Mouse (Mus musculus) adrenal gland, adult (tissue): ENCODE data around the gene Eif2s2.
"Not testable (repeated sequence)": the region's sequence is repeated elsewhere in the genome, so short reads cannot be mapped to it uniquely, and the experiment has no call there.

Experiments used
- DNase-seq, 2 experiments: peaks; one replicate each; pipeline ENCODE4 v3.0.0; 2022 to 2023; ENCODE audit warnings: low spot score in 1 of 2; ENCODE audit not compliant: inconsistent age in 2 of 2

Gene Eif2s2

DNA sequence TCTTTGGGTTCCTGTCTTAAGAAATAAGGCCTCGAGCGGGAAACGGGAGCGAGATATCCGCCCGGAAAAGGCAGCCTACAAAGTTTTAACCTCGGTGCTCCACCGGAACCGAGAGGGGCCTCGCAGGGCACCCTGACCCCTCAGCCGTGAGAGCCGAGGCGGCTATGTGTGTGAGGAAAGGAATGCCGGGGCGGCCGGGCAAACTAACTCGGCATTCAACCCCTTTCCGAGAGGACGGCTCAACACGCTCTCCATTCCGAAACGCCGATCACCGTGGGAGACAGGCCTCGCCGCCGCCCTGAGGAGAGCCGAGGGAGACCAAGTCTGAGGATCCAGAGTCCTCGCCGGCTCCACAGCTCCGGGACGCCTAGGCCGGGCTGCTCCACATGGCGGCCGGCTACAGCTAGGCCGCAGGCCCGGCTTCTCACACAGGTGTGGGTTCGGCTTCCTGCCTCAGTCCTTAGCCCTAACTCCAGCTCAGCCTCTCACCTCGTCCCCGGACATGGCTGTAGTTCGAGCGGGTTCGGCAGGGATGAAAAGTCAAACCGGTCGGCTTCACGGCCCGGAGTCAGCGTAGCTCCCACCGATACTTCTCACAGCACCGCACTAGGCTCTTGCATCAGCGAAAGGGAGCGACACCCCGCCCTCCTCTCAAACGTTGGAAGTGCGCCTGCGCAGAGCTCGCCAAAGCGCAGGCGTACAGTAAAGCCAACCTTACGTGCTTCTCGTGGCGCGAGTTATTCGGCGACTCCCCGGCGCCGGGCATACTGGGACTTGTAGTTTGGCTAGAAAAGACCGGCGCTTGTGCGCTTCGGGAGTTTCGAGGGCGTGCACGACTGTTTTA lies at the start of gene Eif2s2:
Eif2s2 (minus strand) TSS at position 735 of the 844 bp plus-strand sequence.
- peak; percentile 97 to 98 for DNase-seq

DNA sequence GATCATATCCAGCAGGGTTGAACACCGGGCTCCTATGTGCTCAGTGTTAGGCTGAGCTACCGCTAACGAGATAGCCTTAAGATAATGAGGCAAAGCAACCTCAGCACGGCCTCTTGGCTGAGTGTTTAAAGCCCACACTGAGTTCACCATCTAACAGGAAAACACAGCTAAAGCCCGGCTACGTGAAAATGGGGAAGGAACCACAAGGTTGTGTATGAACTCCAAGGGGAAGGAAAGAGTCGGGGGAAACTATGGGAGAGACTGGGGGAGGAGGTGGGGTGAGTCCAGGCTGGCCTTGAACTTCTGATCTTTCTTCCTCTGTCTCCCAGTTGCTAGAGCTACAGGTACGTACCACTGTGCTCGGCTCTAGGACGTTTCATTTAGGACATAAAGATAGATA lies 49.2 kb upstream of the Eif2s2 start:
- DNase-seq, result peak in 1 of 2 experiments; percentile 35

DNA sequence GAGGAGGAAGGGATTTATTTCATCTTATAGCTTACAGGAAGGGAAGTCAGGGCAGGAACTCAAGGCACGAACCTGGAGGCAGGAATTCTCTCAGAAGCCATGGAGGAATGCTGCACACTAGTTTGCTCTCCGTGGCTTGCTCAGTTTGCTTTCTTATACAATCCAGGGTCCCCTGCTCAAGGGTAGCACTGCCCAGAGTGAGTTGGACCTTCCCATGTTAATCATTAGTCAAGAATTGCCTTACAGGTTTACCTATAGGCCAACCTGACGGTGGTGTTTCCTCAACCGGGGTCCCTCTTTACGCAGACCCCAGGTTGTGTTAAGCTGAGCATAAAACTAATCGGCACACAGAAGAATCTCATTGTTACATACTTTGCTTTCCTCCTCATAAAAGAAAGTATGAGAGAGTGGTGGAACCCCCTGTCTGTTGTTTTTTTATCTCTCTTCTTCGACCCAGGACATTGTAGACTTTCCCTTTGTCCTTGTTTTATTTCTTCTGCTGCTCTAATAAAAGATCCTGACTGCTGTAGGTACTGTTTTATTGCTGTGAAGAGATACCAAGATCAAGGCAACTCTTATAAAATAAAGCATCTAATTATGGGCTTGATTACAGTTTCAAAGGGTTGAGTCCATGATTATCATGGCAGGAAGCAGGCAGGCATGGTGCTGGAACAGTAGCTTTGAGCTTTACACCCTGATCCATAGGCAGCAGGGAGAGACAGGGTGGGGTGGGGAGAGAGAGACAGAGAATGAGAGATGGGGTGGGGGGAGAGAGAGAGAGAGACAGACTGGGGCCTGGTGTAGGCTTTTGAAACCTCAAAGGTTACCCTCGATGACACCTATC lies 45.0 kb upstream of the Eif2s2 start:
- no peak for DNase-seq

DNA sequence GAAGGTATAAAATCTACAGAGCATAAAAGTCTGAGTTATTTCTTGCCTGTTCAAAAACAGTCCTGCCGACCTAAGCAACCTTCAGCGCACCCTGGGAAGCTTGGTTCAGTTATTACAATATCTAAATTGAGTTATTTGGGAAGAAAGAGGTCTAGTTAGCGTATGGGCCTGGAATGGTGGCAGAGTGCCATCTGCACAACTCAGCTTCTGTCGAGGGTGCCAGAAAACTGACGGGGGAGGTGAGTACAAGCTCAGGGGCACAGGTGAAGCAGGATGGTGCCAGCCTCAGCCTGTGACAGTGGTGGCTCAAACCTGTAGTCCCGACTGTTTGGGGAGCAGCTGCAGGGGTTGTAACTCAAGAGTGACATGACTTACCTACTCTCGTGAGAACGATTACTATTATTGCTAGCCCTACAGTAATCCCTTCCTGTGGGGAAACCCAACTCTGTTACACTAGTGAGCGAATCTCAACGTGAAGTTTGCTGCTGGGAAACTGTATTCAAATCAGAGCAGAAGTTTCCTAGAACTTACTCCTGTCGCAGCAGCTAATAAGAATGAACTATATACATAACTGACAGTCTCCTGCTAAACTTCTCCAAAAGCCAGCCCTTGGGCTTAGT lies 43.9 kb upstream of the Eif2s2 start:
- DNase-seq, result peak in 1 of 2 experiments; percentile 29

DNA sequence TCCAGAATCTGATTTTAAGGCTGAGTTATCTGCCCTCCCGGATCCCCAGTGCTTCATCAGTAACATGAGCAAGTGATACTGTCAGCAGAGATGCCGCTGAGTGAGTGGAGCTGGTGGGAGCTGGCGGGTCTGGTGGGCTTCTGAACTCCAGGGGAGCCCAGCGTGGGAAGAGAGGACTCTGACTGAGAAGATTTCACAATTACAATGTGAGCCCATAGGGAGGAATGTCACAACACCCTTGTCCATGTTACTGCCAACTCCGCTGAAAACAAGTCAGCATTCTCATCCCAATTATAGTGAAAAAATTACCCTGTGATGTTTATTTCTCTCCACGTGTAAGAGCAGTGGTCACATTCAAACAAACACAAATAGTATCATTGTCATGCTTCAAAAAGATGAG lies 43.4 kb upstream of the Eif2s2 start:
- no peak for DNase-seq

DNA sequence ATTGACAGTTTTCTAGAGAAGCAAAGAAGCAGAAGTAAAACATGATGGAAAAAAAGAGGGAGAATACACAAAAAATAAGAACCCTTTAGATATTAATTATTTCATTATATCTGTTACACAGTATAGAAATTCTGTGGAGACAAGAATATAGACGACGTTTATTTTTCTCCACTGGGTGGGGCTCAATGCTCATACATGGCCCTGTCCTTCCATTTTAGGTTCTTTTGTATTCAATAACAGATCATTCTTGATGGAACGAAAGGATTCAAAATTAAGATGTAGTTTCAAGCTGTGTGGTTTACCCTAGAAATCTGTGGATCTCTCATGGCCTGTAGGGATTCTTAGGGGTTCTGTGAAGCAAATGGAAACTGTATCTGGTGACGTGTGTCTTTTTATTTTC lies 41.1 kb upstream of the Eif2s2 start:
- no peak for DNase-seq

DNA sequence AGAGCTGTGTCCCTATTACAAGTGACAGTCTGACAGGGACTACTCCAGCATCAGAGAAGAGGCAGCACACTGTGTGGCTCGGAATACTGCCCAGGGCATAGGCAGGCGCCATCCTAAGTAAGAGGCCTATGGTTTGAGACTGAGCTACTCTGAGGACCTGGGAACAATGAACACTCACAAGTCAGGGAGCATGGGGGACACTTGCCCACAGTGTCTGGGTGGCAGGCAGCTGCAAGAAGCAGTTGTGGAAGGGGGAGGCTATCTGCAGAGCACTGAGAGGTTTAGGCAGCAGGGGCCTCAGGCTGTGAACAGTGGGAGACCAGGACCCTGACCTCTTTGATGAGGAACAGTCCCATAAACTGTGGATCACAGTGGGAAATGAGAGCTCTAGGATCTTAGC lies 35.6 kb upstream of the Eif2s2 start:
- no peak for DNase-seq

DNA sequence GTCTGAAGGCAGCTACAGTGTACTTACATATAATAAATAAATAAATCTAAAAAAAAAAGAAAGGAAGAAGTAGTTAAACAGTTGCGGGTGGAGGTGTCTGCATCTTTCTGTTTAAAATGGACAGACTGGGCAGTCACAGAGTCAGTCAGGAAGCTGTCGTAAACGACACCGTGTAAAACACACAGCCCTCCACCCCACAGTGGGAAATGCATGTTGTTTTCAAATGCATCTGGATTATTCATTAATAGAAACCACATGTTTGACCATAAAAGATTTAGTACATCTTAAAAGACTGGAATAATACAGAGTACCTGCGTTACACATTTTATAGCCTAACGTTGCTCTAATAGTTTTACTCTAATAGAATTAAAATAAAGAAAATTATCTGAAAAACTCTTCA lies 34.1 kb upstream of the Eif2s2 start:
- DNase-seq, result no peak

DNA sequence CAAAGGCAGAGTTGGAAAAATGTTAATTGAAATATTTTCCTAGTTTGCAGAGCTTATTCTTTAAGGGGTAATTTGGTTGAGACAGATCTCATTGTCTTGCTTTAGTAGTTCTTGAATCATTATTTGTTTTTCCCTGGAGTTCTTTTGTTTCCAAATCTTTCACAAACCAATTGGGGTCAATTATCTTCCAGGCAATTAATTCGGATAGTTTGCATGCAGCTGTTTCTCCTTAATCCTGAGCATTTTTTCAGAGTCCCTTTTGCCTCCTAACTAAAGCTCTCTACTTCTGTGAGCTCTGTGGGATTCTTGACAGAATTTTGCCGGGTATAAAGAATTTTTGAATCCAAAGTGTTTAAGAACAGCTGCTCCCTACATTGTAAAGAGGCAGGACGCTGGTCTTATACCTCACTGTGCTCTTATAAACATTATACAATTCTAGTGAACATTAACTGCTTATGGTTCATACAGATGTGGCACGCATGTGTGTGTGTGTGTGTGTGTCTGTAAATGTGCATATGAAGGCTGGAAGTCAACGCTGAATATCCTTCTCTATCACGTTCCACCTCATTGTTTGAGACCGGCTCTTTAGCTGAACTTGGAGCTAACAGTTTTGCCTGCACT lies 32.8 kb upstream of the Eif2s2 start:
- no peak for DNase-seq

DNA sequence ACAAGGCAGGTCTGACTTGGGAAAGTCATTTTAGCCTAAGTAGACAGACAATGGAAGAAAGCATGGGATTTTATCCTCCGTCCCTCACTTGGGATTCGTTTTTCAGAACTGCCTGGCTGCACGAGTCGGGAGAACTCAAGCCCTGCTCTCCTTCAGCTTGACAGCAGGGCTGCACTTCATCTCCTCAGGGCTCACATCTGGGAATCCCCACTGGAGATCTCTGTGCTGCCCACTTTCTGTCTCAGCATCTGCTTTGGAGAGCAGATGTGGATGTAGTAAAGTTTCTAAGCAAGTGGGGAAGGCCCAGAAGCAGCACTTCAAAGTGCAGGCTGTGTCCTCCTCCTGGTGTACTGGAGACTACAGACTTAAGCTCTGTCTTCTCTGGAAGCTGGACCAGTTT lies 29.4 kb upstream of the Eif2s2 start:
- DNase-seq, result not testable (repeated sequence)

DNA sequence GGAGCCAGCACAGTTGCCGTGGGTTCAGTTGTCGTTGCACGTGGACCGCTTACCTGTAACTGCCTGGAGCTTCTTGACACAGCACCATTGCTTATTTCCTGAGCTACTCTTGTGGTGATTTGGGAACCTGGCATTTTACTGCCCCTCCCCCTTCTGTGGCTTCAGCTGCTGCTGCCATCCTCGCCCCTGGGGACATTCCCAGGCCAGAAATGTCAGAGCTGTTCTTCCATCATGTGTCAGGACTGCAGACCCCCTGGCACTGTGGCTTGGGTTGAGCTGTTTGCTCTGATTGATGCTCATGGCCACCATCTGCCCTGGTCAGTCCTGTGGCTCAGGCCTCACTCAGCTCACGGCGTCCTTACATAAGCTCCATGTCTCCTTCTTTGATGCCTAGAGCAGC lies 28.2 kb upstream of the Eif2s2 start:
- DNase-seq, result no peak

DNA sequence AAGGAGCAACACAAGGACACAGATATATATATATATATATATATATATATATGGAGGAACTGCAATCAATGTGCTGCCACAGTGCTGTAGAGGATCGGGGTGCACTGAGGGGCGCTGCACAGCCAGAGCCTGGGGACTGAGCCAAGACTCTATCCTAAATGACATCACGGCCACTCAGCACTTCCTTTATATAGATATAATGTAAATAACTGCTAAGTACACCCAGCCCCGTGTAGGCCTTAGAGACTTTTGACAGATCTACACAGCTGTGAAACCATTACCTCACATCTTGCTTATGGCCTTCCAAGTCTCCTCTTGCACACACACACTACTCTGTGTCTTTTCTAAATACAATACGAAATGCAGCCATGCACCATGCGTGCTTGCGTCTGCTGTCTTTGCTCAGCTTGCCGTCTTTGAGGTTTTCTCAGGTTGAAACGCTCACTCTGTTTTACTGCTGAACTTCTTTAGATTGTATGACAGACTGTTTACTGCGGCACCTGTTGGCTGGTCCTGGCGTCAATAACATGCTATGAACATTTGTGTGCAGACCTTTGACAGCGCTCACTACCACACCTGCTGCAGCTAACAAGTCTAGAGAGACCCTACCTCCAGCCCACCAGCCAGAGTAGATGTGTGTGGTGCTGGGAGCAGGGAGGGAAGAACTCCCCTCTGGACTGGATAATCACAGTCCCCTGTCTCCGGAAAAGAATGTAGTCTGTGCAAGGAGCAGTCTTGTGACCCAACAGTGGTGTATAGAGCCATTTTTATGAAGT lies 25.3 kb upstream of the Eif2s2 start:
- no peak for DNase-seq

DNA sequence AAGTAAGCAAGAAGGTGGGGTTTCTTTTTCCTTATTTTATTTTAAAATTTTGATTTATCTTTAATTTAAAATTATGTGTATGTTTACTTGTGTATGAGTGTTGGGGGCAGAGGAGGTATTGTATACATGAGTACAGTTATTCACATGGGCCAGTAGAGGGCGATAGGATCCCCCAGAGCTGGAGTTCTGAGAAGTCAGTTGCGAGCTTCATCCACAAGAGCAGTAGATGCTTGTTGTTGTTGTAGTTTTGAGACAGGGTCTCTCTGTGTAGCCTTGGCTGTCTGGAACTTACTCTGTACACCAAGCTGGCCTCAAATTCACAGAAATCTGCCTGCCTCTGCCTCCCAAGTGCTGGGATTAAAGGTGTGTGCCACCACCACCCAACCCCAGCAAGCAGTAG lies 23.8 kb upstream of the Eif2s2 start:
- DNase-seq, result peak in 1 of 2 experiments; percentile 64

DNA sequence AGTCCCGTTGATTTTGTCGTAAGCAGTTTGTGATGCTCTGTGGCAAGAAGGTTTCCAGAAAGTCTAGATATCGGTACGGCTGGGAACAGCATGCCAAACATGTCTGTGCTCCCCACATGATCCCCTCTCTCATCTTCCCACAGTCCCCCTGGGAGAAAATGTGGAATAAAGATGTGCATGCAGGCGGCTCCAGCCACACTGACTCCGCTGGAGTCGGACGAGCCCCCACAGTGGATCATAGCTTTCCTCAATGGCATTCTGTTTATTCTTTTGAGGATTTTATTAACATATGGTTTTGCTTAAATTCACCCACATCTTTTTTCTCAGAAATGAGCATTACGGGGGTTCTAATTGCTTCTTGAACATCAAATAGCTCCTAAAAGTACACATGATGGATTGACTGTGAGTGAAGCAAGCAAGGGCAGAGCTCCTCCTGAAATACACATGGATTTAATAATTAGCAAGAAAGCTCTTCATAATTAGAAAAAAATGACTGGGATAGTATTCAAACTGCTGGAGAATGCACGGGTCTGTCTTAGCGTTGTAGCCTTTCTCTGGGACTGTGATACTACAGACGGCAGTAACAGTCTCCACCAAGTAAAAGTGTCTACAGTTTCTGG lies 23.3 kb upstream of the Eif2s2 start:
- no peak for DNase-seq

DNA sequence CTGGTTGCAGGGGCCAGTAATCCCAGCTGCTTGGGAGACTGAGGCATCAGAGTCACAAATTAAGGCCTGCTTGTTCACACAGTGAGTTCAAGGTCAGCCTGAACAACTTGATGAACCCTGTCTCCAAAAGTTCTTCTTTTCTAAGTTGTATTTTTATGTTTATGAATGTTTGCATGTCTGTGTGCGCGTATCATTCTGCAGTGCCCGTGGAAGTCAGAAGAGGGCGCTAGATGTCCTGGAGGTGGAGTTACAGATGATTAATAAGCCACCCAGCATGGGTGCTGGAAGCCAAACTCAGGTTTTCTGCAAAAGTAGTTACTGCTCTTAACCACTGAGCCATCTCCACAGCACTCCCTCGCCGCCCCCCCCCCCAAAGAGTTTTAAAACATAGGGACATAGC lies 17.1 kb upstream of the Eif2s2 start:
- no peak for DNase-seq

DNA sequence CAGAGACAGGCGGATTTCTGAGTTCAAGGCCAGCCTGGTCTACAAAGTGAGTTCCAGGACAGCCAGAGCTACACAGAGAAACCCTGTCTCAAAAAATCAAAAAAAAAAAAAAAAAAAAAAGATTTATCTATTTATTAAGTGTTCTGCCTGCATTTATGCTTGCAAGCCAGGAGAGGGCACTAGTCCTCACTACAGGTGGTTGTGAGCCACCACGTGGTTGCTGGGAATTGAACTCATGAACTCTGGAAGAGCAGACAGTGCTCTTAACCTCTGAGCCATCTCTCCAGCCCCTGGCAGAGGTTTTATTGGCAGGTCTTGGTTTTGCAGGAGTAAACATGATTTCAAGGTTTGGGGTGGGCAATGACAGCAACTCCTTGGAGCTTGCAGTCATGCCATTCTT lies 15.5 kb upstream of the Eif2s2 start:
- not testable (repeated sequence) for DNase-seq

DNA sequence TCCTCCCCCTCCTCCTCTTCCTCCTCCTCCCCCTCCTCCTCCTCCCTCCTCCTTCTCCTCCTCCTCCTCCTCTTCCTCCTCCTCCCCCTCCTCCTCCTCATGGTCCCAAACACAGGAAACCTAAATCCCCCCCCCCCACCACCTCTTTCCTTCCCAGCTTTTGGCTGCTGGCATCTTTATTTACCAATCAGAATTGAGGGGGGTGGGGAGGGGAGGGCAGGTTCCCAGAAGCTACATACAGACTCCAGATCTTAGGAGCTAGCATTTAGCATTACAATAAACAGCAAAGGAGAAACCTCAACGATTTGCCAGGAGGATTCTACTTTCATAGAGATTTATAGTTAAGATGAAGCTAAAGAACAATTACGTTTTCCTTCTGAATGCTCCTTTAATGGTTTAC lies 13.1 kb upstream of the Eif2s2 start:
- no peak for DNase-seq

DNA sequence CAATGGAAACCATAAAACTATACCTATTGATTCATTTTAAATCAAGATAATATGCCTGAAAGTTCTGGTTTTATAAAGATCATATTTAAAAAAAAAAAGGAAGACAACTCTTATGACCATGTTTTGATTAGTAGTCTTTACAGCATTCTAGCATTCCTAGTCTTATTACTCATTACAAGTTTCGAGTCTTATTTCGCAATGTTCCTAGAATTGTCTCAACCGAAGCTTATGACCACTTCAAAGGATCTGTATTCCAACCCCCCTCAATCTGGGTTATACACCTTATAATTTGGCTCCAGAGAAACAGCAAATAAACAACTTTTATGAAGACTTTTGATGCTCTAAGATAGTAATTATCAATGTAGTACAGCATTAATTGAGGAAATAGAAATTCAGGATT lies 9.4 kb upstream of the Eif2s2 start:
- no peak for DNase-seq

DNA sequence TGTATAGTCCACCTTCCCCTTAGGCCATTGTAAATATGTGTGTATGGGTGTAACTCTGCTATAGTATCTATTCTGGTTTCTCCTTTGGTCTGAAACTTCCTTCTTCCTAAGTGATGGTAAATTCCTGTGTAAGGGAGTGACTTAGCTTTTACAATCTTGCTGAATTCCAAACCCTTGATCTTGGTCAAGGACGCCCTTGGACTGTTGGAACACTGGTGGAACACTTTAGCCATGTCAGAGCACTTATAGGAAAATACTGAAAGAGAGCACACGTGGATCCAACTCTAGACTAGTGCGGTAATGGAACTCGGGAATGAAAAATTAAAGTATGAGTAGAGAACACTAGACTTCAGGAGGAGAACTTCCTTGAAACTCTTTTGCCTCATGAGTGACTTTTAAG lies 6.7 kb upstream of the Eif2s2 start:
- not testable (repeated sequence) for DNase-seq

DNA sequence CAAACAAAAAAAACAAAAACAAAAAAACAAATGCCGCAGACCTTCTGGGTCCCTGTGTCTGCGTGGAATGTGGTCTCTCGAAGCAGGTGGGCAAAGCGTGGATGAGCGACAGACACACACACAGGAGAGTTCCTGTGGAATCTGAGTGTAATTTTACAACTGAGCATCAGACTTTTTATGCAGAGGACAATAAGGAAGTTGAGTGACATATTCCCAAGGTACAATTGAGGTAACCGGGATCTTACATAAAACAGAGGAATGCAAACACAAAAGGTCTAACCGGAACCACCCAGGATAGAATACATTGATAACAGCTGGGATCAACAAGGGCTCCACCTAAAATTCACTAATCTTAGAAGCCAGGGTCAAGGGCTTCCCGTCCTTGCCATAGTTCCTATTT lies 6.3 kb upstream of the Eif2s2 start:
- DNase-seq, result not testable (repeated sequence)
